Mouse (Mus musculus) stomach, embryonic 16.5 days (tissue): ENCODE data around the gene Cebpa. TPM values are rescaled to one million over a fixed set of nuclear protein-coding genes. Genes with fewer than 3 reads are reported as not detected.
A peak's percentile ranks its signal among the peaks of the same experiment; 100 is the strongest.

ENCODE experiments used
- ATAC-seq: fragments of 200-750 bp; cut with Nextera tagmentation; 2 replicates; pipeline ENCODE4 v1.8.0; 2017; ENCODE audit warnings: moderate number of reproducible peaks, moderate TSS enrichment; ENCODE audit not compliant: insufficient read depth, low FRiP score
- H3K27ac ChIP-seq: fragments of 300-500 bp; sonication (generic); 2 replicates; pipeline ENCODE4 v1.5.1; 2014; ENCODE audit warnings: low read length
- H3K27me3 ChIP-seq: fragments of 300-500 bp; sonication (generic); 2 replicates; pipeline ENCODE4 v1.6.1; 2014; ENCODE audit warnings: low read length, control low read depth, mixed read lengths; ENCODE audit not compliant: control insufficient read depth, insufficient read depth
- H3K36me3 ChIP-seq: fragments of 300-500 bp; sonication (generic); 2 replicates; pipeline ENCODE4 v1.6.1; 2014; ENCODE audit warnings: low read length; ENCODE audit not compliant: control insufficient read depth, insufficient read depth
- H3K4me1 ChIP-seq: fragments of 300-500 bp; sonication (generic); 2 replicates; pipeline ENCODE4 v1.6.1; 2014; ENCODE audit warnings: low read length, control low read depth, mixed read lengths; ENCODE audit not compliant: control insufficient read depth, insufficient read depth
- H3K4me2 ChIP-seq: fragments of 300-500 bp; sonication (generic); 2 replicates; pipeline ENCODE4 v1.6.1; 2014; ENCODE audit warnings: low read depth, low read length, mixed read lengths
- H3K4me3 ChIP-seq: fragments of 300-500 bp; sonication (generic); replicated peaks from 2 replicates; pipeline ENCODE4 v1.5.1; 2014; ENCODE audit warnings: mild to moderate bottlenecking, low read length
- H3K9ac ChIP-seq: fragments of 300-500 bp; sonication (generic); 2 replicates; pipeline ENCODE4 v1.6.1; 2014; ENCODE audit warnings: low read length
- H3K9me3 ChIP-seq: fragments of 300-500 bp; sonication (generic); replicated peaks from 2 replicates; pipeline ENCODE4 v1.6.1; 2016; ENCODE audit warnings: low read length, control low read depth; ENCODE audit not compliant: control insufficient read depth
- WGBS: fragments of 180-500 bp; shearing (Covaris S2); extraction: QIAGEN DNeasy Blood & Tissue Kit; methylation state at CpG from one replicate; pipeline ENCODE4 v1.1.7; 2014; 5-methylcytosine and 5-hydroxymethylcytosine counted together
- polyA plus RNA-seq: library from polyadenylated mRNA; unstranded; fragments of >200 nt; fragmentation: Nextera tagmentation; extraction: Ambion mirVana; gene quantifications from 2 replicates; pipeline ENCODE4 v1.2.1, GENCODE M21; 2015

The Cebpa gene
- polyA plus RNA-seq, 1 experiment from 2014 or later = 2.8 TPM

DNA sequence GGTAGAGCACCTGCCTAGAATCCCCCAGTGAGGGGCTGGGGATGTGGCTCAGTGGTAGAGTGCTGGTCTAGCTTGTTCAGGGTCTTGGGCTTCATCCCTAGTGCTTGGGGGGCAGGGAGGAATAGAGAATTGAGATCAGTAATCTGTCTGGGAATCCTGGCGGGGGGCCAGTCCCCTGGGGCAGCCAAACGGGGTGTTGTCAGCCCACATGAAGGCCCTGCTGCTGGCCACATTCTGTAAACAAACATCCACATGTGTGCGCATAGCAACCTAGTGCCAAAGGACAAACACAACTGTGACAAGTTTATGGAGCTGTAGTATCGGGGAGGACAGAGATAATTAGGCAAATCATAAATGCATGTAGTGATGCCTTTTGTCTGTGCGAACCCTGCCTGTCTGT is 15.5 kb downstream of the Cebpa start:
- 24% methylated on average over 5 of the region's 5 CpGs for WGBS
- H3K27me3 ChIP-seq = no peaks in the 10 kb centered on the region
- H3K9ac ChIP-seq = no peak overlapping the region
- H3K4me3 ChIP-seq = no peak overlapping the region
- H3K27ac ChIP-seq = no peak overlapping the region
- H3K36me3 ChIP-seq = no peaks in the 10 kb centered on the region
- no peak overlapping the region for H3K4me2 ChIP-seq
- ATAC-seq = no peak
- peaks cover 3% of the 10 kb centered on the region; the same call in 1 of the 2 replicates for H3K4me1 ChIP-seq
- no peaks in the 10 kb centered on the region for H3K9me3 ChIP-seq

DNA sequence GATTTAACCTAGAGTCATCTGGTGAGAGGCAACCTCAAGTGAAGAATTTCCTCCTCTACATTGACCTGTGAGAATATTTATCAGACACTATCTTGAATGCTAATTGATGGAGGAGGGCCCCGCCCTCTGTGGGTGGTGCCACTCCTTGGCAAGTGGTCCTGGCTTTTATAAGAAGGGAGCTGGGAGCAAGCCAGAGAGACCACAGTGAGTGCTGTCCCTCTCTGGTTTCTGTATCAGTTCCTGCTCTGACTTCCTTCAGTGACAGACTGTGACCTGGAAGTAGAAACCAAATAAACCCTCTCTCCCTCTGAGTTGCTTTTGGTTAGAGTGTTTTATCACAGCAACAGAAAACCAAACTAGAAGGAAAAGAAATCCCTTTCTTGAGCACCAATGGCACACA is 18.4 kb downstream of the Cebpa start:
- ATAC-seq = no peak
- no peaks in the 10 kb centered on the region for H3K27me3 ChIP-seq
- no peak overlapping the region for H3K9ac ChIP-seq
- no peaks in the 10 kb centered on the region for H3K9me3 ChIP-seq
- H3K4me2 ChIP-seq = no peak overlapping the region
- 78% methylated on average over 1 of the region's 1 CpGs for WGBS
- no peaks in the 10 kb centered on the region for H3K36me3 ChIP-seq
- H3K4me1 ChIP-seq = peaks cover 3% of the 10 kb centered on the region; the same call in 1 of the 2 replicates
- no peak overlapping the region for H3K27ac ChIP-seq
- H3K4me3 ChIP-seq = no peak overlapping the region

DNA sequence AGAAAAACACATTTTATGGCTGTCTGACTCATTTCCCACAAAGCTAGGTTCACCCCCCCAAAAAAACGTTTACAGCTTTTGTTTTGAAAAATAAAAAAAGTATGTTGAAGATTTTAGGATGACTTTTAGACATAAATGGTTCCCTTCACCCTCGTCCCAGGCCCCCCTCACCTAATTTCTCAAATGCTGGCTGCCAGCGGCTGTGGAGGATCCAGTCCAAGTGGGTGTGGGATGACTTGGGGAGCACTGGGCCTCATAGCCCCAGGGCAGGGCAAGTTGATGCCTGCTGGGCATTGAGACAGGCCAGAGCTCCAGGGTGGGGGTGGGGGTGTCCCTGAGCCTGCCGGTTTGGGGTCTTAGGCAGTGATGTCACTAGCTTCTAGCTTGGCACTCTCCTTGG is 19.4 kb downstream of the Cebpa start:
- Histone ChIP-seq H3K9ac (no peak overlapping the region), H3K27me3 (no peaks in the 10 kb centered on the region), H3K4me2 (no peak overlapping the region), H3K27ac (no peak overlapping the region), H3K4me1 (peaks cover 3% of the 10 kb centered on the region; the same call in 1 of the 2 replicates), H3K36me3 (no peaks in the 10 kb centered on the region), H3K4me3 (no peak overlapping the region), H3K9me3 (no peaks in the 10 kb centered on the region)
- 57% methylated on average over 4 of the region's 4 CpGs for WGBS
- no peak for ATAC-seq

DNA sequence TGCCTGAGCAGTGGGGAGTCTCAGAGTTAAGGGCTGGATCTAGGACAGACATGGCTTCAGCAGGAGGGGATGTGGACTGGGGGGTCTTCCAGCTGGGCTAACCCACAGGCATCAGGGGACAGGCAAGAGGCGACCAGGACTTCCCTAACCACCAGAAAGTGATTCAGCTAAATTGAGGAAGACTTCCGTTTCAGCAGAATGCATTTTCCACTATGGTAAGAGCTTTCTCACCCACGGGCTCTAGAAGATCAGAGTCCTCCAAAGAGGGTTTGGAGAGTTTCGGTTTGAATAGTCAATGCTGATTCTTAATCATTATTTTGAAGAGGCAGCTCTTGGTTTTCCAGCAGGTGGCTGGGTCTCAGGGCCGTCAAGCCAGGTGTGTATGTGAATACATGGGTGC is 20.8 kb downstream of the Cebpa start:
- no peak overlapping the region for H3K27ac ChIP-seq
- no peaks in the 10 kb centered on the region for H3K27me3 ChIP-seq
- H3K9me3 ChIP-seq = no peaks in the 10 kb centered on the region
- 79% methylated on average over 5 of the region's 5 CpGs for WGBS
- H3K4me2 ChIP-seq = no peak overlapping the region
- no peak for ATAC-seq
- H3K36me3 ChIP-seq = no peaks in the 10 kb centered on the region
- no peak overlapping the region for H3K9ac ChIP-seq
- peaks cover 13% of the 10 kb centered on the region for H3K4me1 ChIP-seq
- H3K4me3 ChIP-seq = no peak overlapping the region

DNA sequence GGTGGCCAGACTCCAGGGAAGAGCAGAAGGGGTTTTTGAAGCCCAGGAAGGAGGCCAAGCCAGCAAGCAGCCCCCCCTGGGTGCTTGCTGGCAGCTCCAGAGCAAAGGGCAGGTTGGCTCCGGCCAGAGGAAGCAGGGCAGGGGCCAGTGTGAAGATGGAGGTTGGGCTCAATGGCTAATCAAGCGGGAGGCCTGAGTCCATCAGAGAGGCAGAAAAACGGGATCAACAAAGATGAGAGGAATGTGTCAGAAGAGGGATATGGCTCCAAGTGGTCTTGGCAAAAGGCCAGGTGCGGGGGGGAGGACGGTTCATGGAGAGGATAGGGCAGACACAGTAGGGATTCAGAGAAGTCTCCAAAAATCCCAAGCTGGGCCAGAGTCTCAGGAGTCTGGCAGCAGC is 22.4 kb downstream of the Cebpa start:
- no peaks in the 10 kb centered on the region for H3K27me3 ChIP-seq
- no peak overlapping the region for H3K4me3 ChIP-seq
- no peak overlapping the region for H3K9ac ChIP-seq
- H3K4me1 ChIP-seq = peaks cover 13% of the 10 kb centered on the region
- no peaks in the 10 kb centered on the region for H3K9me3 ChIP-seq
- no peak overlapping the region for H3K4me2 ChIP-seq
- H3K36me3 ChIP-seq = no peaks in the 10 kb centered on the region
- 41% methylated on average over 5 of the region's 5 CpGs for WGBS
- no peak overlapping the region for H3K27ac ChIP-seq
- no peak for ATAC-seq

DNA sequence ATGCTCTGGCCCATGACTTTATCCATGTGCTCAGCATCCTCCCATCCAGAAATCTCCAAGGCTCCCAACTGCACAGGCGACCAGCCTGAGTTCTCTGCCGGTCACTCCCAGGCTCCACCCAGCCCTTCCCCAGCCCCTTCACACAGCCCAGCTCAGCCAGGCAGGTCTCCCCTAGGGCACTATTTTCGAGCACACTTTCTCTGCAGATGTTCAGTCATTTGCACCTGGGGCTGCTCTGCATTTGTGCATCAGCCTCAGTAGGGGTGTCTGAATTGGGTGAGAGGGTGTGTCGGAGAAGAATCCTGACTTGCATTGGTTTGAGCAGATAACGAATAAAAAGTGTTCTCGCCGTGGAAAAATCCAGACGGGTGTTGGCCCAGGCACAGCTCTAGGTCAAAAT is 23.4 kb downstream of the Cebpa start:
- no peaks in the 10 kb centered on the region for H3K9me3 ChIP-seq
- ATAC-seq = no peak
- 71% methylated on average over 8 of the region's 8 CpGs for WGBS
- H3K4me1 ChIP-seq = peaks cover 13% of the 10 kb centered on the region
- no peak overlapping the region for H3K9ac ChIP-seq
- no peak overlapping the region for H3K27ac ChIP-seq
- H3K4me2 ChIP-seq = no peak overlapping the region
- H3K4me3 ChIP-seq = no peak overlapping the region
- H3K27me3 ChIP-seq = no peaks in the 10 kb centered on the region
- H3K36me3 ChIP-seq = no peaks in the 10 kb centered on the region

DNA sequence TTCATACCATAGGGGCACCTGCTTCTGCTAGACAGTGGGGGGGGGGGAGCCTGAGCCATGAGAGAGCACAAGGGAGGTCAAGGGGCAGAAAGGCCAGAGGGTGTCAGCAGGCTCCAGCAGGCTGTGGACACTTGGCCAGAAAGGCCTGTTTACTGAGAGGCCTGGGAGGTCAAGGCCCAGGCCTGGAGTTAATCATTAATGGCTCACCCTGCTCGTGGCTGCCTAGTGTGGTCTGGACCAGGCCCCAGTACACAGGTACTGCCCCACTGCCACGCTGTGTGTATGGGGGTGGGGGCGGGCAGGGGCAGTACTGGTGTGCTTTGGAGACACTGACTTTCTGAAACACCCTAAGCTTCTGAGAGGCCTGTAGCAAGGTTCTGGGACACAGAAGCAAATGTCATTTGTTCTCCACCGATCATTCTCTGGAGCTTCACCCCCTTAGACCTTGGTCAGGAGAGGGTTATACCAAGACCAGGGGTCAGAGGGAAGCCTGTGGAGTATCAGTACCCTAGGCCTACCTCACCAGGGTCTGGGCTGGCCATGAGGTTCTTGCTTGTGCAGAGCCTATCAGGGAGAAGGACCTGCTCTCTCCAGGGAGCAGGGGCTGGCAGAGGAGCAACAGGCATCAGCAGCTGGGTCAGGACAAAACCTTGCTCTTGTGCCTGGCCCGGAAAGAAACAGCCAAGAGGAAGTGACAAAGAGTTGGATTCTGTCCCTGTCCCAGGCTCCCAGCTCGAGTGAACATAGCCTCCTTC is 24.9 kb downstream of the Cebpa start:
- WGBS = 54% methylated on average over 6 of the region's 6 CpGs
- H3K4me2 ChIP-seq = no peak overlapping the region
- peak; percentile 53 for ATAC-seq
- H3K27ac ChIP-seq = no peak overlapping the region
- H3K9ac ChIP-seq = peak overlapping the region; percentile 15; the same call in 1 of the 2 replicates
- H3K27me3 ChIP-seq = no peaks in the 10 kb centered on the region
- peaks cover 13% of the 10 kb centered on the region for H3K4me1 ChIP-seq
- no peaks in the 10 kb centered on the region for H3K36me3 ChIP-seq
- no peaks in the 10 kb centered on the region for H3K9me3 ChIP-seq
- H3K4me3 ChIP-seq = no peak overlapping the region

DNA sequence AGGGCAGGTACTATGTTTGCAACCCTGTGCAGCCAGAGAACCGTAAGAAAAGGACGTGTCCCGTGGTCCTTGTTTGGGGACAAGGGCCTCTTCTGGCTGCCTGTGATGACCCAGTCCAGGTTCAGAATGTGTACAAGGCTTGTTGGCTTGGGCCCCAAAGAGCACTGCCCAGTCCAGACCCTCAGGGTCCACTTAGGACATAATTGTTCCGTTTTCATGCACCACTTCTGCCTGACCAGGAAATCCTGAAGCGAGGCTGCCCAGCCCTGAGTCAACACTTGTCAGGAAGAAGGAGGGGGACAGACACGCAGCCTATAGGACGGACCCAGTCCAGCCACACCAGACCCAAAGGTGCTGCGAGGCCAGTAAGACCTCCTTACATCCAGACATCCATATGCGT is 26.0 kb downstream of the Cebpa start:
- peak; percentile 44; the same call in 1 of the 2 replicates for ATAC-seq
- Histone ChIP-seq H3K9me3 (no peaks in the 10 kb centered on the region), H3K27ac (no peak overlapping the region), H3K9ac (no peak overlapping the region), H3K27me3 (no peaks in the 10 kb centered on the region), H3K4me3 (no peak overlapping the region), H3K4me2 (no peak overlapping the region), H3K36me3 (no peaks in the 10 kb centered on the region), H3K4me1 (peaks cover 21% of the 10 kb centered on the region)
- 69% methylated on average over 9 of the region's 9 CpGs for WGBS

DNA sequence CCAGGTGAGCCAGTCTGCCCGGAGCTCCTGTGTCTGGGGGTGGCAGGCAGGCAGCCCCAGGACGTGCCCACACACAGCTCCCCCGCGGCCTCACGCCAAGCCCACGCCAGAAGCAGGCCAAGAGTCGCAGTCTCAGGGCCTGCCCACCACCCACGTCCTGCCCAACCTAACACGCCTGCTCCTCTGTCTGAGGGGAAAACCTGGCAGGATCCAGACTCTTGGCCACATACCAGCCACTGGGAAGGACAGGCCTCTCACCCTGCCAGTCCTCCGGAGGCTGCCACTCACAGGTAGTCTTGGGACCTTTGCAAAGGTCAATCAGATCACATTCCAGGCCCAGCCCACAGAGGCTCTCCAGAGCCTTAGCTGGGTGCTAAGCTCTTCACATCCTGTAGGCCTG is 27.2 kb downstream of the Cebpa start:
- Histone ChIP-seq H3K9me3 (no peaks in the 10 kb centered on the region), H3K27ac (no peak overlapping the region), H3K4me3 (no peak overlapping the region), H3K4me2 (no peak overlapping the region), H3K27me3 (no peaks in the 10 kb centered on the region), H3K4me1 (peaks cover 21% of the 10 kb centered on the region), H3K9ac (no peak overlapping the region), H3K36me3 (no peaks in the 10 kb centered on the region)
- WGBS = 72% methylated on average over 10 of the region's 10 CpGs
- ATAC-seq = no peak
